Mouse (Mus musculus) gastrocnemius, adult 2 months (tissue): Measurements from ENCODE around the gene Oas1e. TPM values are rescaled to one million over a fixed set of nuclear protein-coding genes. Genes with fewer than 3 reads are reported as not detected.
"Not testable (repeated sequence)": the region's sequence is repeated elsewhere in the genome, so short reads cannot be mapped to it uniquely, and the experiment has no call there.

ENCODE experiments used
- DNase-seq: peaks from one replicate; pipeline ENCODE4 v3.0.0; 2022
- H3K27ac ChIP-seq: fragments of 200-600 bp; 2 replicates; pipeline ENCODE4 v1.8.1; 2022; ENCODE audit warnings: mild to moderate bottlenecking
- H3K4me3 ChIP-seq: fragments of 200-600 bp; 2 replicates; pipeline ENCODE4 v1.8.1; 2022; ENCODE audit warnings: mild to moderate bottlenecking, moderate library complexity
- CTCF ChIP-seq: fragments of 200-600 bp; IDR thresholded peaks from 2 replicates; pipeline ENCODE4 v1.8.1; 2022; ENCODE audit warnings: antibody characterized with exemption, mild to moderate bottlenecking, moderate library complexity
- intact Hi-C: fragments of 180-260 bp; cut with DNase I; formaldehyde crosslinking; loops from one replicate; pipeline ENCODE4 v1.15.1; 2025
- long read RNA-seq, 2 experiments: library from polyadenylated mRNA; stranded (forward); transcript quantifications; one replicate each; pipeline ENCODE4 v2.0.0; 2021
- total RNA-seq, 2 experiments: library from RNA; stranded (reverse); gene quantifications; 2 replicates each; pipeline ENCODE4 v1.2.3; 2021

Oas1e gene
- not detected for total RNA-seq
- long read RNA-seq, experiment 1, result 0 reads
- long read RNA-seq, experiment 2, result 0 reads

DNA sequence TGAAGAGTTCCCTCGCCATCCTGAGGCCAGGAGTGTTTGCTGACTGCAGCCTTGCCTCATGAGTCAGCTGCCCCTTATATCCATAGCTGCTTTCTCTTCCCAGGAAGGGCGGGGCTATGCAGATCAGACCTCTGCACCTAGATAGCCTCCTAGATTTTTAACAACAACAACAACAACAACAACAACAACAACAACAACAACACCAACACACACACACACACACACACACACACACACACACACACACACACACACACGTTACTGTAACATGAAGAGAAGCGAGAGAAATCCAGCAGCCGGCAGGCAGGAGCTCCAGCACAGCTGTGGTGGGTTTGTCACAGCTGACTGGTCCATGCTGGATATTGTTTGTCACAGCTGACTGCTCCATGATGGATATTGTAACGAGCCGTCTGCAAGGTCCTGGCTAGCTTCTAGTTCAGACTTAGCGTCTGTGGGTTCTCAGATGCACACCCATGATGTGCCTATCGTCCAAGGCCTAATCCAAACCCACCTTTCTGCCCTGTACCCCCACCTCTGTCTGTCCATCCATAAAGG, at the start of gene Oas1e:
Gene Oas1e, minus strand, starts transcription at position 51 of the 555 bp plus-strand sequence.
- H3K4me3 ChIP-seq, H3K27ac ChIP-seq, intact Hi-C loops, DNase-seq: not testable (repeated sequence)

DNA sequence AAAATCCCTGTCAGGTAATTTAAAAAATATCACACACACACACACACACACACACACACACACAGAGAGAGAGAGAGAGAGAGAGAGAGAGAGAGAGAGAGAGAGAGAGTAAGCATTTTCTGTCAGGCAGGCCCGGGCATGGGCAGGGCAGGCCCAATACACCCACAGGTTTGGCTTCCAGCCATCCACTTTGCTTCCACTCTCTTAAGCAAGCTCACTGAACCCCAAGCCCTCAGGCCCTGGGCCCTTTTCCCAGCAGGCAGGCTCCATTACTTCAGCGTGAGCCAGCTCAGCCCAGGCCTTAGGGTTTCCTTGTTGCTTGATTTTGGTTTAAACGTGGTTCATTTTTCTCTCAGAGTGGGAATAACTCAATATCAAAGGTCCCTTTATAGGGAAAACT, 49.4 kb upstream of the Oas1e start:
- DNase-seq, result peak; percentile 24
- intact Hi-C loops, result no loop called here
- H3K27ac ChIP-seq, result no peak overlapping the region

DNA sequence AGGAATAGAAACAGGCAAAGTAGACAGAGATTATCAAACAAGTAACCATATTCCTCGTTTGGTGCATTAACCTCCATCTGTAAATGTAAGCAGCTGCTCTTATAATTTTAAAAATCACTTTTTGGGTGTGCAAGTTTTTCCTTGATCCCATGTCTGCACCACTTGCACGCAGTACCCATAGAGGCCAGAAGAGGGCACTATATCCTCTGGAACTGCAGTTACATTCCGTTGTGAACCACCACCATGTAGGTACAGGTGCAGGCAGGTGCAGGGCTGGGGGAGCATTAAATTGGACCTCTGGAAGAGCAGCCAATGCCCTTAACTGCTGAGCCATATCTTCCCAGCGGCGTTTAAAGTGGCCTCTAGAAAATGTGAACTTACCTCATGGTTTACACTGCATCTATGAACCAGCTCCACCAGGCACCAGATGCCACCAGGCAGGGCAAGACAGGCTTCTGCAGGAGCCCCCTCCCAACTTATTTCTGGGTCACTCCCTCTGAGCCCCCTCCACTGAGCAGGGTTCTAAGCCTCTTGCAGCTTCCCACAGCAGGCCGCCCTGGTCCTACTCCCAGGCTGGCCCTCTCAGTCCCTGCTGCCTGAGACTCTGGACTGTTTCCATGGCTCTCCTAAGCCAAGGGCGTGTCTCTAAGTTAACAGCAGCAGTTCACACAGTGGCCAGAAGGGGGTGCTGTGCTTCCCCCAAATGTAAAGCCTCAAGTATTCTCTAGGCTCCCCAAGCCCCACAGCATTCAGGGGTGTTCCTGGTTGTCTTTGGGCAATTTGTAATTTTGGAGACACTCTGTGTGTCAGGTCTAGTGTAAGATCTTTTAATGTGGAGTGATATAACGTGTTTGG, 41.6 kb upstream of the Oas1e start:
- TF ChIP-seq CTCF, result peak; percentile 74

More for the DNA sequence above, 49.4 kb upstream of the Oas1e start:
- no peak overlapping the region for H3K4me3 ChIP-seq
- no peak for TF ChIP-seq CTCF

DNA sequence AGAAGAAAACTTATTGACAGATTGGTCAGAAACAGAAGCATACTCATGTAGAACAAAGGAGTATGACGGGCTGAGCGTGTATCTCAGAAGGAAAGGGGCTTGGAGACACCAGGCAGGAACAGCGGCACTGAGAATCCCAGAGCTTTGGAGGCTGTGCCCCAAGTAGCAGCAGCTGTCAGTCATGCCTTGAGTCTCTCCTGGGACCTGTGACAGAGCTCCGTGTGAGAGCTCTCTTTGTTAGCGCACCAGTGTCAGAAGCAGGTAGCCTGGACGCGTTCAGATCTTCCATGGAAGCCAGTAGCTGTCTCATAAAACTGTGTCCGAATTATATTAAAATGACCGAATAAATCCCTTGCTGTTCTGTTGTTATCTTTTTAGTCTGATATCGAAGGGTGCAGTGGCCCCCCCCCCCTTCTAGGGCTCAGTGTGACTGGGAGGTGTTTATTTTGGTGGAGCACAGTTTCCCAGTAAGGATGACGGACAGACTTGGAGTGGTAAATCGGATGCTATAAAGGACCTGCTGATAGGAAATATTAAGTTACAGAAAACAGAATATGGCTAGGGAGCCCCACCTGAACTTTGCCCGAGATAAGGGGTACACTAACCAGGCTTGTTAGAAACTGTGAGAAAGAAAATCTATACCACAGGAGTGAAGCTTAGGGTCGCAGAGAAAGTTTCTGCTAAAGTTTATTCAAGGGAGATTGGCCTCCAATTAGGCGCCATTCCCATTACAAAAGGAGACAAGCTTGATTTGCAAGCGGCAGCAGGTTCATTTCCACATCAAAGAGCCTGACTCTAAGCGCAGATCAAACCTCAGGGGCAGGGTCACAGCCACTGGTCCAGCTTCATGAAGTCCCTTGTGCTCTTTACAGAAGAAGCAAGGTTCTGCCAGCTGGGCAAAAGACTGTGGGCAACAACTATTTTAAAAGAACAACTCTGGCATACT, 38.3 kb upstream of the Oas1e start:
- DNase-seq, result no peak
- H3K4me3 ChIP-seq, result no peak overlapping the region
- intact Hi-C loops, result no loop called here
- TF ChIP-seq CTCF, result no peak
- no peak overlapping the region for H3K27ac ChIP-seq

More for the DNA sequence above, 41.6 kb upstream of the Oas1e start:
- H3K4me3 ChIP-seq, result no peak overlapping the region
- no peak overlapping the region for H3K27ac ChIP-seq
- no peak for DNase-seq
- intact Hi-C loops, result no loop called here

DNA sequence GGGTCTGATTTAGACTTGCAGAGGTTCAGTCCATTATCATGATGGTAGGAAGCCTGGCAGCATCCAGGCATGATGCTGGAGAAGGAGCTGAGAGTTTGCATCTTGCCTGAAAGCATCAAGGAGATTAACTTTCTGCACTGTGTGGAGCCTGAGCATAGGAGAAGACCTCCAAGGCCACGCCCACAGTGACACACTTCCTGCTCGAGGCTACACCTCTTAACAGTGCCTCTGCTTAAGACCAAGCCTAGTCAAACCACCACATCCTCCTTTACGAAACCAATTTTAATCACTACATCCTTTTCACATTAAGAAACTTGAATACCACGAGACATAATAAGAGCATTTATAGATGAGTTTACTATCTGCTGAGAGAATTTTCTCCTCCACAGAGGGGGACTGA, 35.7 kb upstream of the Oas1e start:
- intact Hi-C loops, result no loop called here

DNA sequence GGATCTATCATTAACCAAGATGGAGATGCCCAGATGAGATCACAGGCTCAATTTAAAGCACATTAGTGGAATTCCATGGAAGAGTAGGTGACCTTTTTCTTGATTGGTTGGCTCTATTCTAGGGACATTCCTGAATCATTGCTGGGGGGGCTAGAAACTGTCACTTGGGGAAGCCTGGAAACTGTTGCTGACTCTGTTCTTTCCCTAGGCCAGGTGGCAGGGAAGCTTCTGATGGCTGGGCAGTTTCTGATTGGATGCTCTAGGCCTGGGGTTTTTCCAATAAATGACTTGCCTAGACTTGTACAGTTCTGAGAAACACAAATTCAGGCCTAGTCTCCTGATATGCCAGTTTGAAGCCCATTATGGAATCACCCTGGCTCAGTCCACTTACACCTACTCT, 23.7 kb upstream of the Oas1e start:
- Histone ChIP-seq H3K4me3 (no peak overlapping the region), H3K27ac (no peak overlapping the region)
- DNase-seq, result no peak
- no peak for TF ChIP-seq CTCF
- intact Hi-C loops, result no loop called here

More for the DNA sequence above, 35.7 kb upstream of the Oas1e start:
- H3K4me3 ChIP-seq, result no peak overlapping the region
- no peak for TF ChIP-seq CTCF
- DNase-seq, result no peak
- H3K27ac ChIP-seq, result no peak overlapping the region

DNA sequence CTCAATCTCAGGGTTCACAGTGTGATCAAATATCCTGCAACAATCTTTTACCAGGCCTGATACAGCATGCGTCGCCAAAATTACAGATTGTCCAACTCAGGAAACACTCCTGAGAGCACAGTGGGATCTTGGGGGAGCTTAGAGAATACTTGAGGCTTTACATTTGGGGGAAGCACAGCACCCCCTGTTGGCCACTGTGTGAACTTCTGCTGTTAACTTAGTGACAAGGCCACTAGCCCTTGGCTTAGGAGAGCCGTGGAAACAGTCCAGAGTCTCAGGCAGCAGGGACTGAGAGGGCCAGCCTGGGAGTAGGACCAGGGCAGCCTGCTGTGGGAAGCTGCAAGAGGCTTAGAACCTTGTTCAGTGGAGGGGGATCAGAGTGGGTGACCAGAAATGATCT, 20.6 kb upstream of the Oas1e start:
- TF ChIP-seq CTCF, result peak; percentile 64
- no peak for DNase-seq
- intact Hi-C loops, result no loop called here
- Histone ChIP-seq H3K4me3 (no peak overlapping the region), H3K27ac (no peak overlapping the region)

DNA sequence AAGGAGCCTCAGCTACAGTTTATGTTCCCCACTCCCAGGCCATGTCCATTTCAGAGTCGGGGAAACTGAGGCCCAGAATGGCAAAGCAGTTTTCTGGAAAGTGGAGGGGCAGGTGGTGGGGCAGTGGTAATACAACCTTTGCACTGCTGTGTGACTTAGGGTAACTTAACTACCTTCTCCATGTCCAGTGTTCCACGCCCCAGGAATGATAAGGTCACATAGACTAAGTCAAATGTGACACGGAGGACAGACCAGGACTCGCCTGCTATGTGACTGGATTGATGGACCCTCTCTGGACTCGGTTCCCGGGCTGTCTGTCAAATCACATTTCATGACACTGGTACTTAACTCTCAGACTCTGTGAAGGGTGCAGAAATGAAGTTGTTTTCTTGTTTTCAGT, 17.7 kb upstream of the Oas1e start:
- TF ChIP-seq CTCF, result no peak
- DNase-seq, result no peak
- Histone ChIP-seq H3K4me3 (peak overlapping the region; percentile 83), H3K27ac (peak overlapping the region; percentile 81)
- intact Hi-C loops, result no loop called here

DNA sequence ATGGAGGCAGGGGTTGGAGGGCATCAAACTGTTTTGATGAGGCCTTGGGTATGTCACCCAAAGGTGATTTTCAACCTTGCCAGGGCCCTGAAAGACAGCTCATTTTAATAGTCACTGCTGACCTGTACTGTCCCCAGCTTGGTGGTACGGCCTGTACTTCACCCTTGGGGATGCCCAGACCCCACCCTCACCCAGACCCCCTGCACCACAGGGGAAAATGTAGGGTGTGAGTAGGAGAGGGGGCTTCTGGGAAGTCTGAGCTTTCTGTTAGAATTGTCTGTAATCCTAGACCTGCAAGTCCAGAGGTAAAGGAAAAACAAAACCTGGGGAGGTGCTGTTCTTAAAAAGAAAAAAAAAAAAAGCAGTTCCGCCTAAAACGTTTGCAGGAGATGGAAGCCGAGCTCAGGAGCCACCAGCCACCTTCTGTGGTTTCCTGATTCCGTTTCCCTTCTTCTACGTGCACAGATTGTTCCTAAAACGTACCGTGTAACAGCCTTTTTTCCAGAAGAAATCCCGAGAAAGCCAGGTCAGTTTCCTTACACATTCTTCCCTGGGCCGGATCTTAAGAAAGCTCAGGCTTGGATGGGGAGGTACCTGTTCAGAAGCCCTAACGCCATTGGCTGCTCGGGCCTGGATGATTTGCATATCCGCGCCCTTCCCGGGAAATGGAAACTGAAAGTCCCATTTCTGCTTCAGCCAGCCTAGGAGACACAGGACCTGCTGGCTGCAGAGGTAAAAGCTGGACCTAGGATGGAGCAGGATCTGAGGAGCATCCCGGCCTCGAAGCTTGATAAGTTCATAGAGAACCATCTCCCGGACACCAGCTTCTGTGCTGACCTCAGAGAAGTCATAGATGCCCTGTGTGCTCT, 16.9 kb upstream of the Oas1e start, which contains the start of gene Oas1c:
Gene Oas1c, minus strand, starts transcription at position 564 of the 869 bp plus-strand sequence.
- peak; percentile 85 for DNase-seq
- no peak for TF ChIP-seq CTCF
- intact Hi-C loops, result no loop called here

DNA sequence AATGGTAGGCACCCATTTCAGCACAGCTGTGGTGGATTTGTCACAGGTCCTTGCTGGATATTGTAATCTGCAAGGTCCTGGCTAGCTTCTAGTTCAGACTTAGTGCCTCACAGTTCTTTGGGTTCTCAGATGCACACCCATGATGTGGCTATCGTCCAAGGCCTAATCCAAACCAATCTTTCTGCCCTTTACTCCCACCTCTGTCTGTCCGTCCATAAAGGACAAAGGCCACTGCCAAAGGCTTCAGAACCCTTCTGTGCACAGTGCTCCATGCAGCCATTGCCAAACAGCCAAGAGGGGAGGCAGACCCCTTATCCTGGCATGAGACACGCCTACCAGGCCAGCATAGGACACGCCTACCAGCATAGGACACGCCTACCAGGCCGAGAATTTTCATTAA, 13.8 kb upstream of the Oas1e start:
- no peak overlapping the region for H3K4me3 ChIP-seq
- no peak overlapping the region for H3K27ac ChIP-seq
- no peak for TF ChIP-seq CTCF
- intact Hi-C loops, result no loop called here
- no peak for DNase-seq

More for the DNA sequence above, 16.9 kb upstream of the Oas1e start, which contains the start of gene Oas1c:
- H3K4me3 ChIP-seq, result peak within 1 kb of the TSS; percentile 83
- H3K27ac ChIP-seq, result peak within 1 kb of the TSS; percentile 81

DNA sequence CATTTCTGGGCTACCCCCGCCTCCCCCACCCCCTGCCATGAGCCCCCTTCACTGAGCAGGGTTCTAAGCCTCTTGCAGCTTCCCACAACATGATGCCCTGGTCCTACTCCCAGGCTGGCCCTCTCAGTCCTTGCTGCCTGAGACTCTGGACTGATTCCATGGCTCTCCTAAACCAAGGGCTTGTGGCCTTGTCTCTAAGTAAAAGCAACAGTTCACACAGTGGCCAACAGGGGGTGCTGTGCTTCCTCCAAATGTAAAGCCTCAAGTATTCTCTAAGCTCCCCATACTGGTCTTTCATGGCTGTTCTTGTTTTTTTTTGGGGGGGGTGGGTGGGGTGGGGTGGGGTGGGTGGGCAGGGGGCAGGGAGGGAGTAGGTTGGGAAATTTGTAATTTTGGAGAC, 11.1 kb upstream of the Oas1e start:
- intact Hi-C loops, result no loop called here
- peak; percentile 58 for TF ChIP-seq CTCF
- peak; percentile 32 for DNase-seq
- Histone ChIP-seq H3K4me3 (no peak overlapping the region), H3K27ac (no peak overlapping the region)

DNA sequence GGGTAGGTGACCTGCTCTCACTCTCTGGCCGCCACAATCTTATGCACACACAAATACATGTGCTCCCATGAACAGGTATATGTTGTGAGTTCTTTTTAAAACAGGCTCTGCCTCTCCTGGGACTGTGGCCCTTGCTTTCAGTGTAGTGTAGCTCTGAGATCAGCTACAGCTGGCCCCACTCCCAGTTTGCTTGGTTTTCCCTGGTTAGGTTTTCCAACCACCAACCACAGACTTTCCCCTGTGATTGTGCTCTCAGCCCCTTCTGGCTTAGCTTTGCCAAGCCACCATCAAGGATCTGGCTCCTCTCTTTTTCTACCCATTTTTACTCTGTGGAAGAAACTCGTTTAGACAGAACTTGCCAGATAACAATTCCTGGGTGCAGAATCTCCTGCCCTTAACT, 8.3 kb upstream of the Oas1e start:
- no peak overlapping the region for H3K27ac ChIP-seq
- no peak overlapping the region for H3K4me3 ChIP-seq
- no peak for TF ChIP-seq CTCF
- intact Hi-C loops, result no loop called here
- no peak for DNase-seq

DNA sequence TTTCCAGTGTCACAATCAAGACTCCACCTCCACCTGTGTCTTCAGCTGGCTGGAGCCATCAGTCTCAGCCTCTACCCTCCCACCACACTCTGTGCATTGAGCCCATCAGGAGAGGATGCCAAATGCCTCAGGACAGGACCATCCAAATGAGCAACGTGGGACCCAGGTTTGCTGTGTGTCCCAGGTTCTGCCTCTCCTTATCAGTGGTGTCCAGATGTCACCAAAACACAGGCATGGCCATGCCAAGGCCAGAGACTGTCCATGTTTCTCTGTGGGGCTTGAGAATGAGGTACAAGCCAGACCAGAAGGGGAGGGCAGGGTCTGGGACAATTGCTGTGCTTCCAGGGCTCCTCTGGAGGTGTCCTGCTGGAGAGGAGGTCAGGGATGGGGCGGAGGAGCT, 3.6 kb upstream of the Oas1e start:
- H3K4me3 ChIP-seq, DNase-seq, H3K27ac ChIP-seq, intact Hi-C loops: not testable (repeated sequence)

DNA sequence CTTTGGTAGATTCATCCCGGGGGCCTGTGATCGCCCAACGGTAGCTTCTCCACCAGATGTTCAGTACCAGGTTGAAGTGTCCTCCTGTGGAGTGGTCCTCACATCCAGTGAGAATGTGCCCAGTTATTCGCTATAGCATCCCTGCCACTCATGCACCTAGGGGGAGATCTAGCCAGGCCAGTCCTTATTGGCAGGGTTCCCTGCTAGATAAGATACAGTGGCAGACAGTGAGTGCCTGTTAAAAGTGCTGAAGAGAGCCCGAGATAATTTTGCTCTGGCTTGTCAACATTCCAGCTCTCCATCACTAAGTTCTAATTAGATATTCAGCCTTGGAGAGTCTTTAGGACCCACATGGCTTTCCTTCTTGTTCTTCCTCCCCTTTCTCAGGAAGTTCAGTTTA, 2.8 kb upstream of the Oas1e start:
- DNase-seq, result not testable (repeated sequence)

More for the DNA sequence above, 2.8 kb upstream of the Oas1e start:
- H3K27ac ChIP-seq, H3K4me3 ChIP-seq, intact Hi-C loops: not testable (repeated sequence)
